Mouse (Mus musculus): ENCODE results near the gene Pth2.

DNA sequence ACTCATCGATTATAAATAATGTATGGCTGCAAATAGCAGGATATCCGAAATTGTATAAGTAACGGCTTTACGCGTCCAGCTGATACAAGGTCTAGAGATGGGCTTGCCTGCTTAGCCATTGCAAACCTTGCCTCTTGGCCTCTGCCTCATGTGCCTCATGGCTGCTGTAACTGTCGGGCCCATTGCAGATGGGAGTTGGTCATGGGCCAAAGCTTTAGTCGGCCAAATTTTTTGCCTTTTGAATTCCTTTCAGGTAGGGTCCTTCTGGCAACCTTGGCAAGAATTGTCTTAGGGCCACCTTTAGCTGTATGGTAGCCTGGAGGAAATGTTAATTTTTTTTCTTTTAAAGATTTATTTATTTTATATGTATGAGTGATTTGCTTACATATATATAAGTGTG is 44.0 kb downstream of the Pth2 start:
- TF ChIP-seq POLR2A (IDR thresholded peaks at IDR 0.05; ENCODE audit: borderline replicate concordance, insufficient read depth, low read length) = no peak
- no peak for TF ChIP-seq CTCF (IDR thresholded peaks at IDR 0.05; ENCODE audit: borderline replicate concordance, insufficient read depth, low read depth, low read length)
